Mouse (Mus musculus) kidney, adult 8-10 months (tissue): ENCODE results near the gene 2610008E11Rik.
"Not testable (repeated sequence)": the region's sequence is repeated elsewhere in the genome, so short reads cannot be mapped to it uniquely, and the experiment has no call there.

Experiments
- DNase-seq, 2 experiments: peaks; one replicate each; pipeline ENCODE4 v3.0.0; 2022

The 2610008E11Rik gene

GRCm38 (mm10) chr10:79097161-79097754 is at the start of gene 2610008E11Rik:
Gene 2610008E11Rik (minus strand): TSS chr10:79097600.
- peak; percentile 95 for DNase-seq

GRCm38 (mm10) chr10:79116125-79116849 is 18.9 kb upstream of the 2610008E11Rik start:
- DNase-seq = peak; percentile 12 to 45

- no peak for DNase-seq
Observed at GRCm38 (mm10) chr10:79115085-79115484, 17.7 kb upstream of the 2610008E11Rik start.

- no peak for DNase-seq
Observed at GRCm38 (mm10) chr10:79110482-79110881, 13.1 kb upstream of the 2610008E11Rik start.

GRCm38 (mm10) chr10:79109156-79109555 is 11.8 kb upstream of the 2610008E11Rik start:
- no peak for DNase-seq

- DNase-seq = no peak
Observed at GRCm38 (mm10) chr10:79107531-79107930, 10.1 kb upstream of the 2610008E11Rik start.

- no peak for DNase-seq
Observed at GRCm38 (mm10) chr10:79106325-79107282, 9.2 kb upstream of the 2610008E11Rik start.

GRCm38 (mm10) chr10:79096706-79097105 is 694 bp downstream of the 2610008E11Rik start:
- no peak for DNase-seq

GRCm38 (mm10) chr10:79091731-79092130 is 5.7 kb downstream of the 2610008E11Rik start:
- DNase-seq = no peak

GRCm38 (mm10) chr10:79089000-79089399 is 8.4 kb downstream of the 2610008E11Rik start:
- no peak for DNase-seq

- DNase-seq = no peak
Observed at GRCm38 (mm10) chr10:79086577-79086976, 10.8 kb downstream of the 2610008E11Rik start.

GRCm38 (mm10) chr10:79057370-79057769 is 40.0 kb downstream of the 2610008E11Rik start:
- DNase-seq = not testable (repeated sequence)

GRCm38 (mm10) chr10:79042457-79042856 is 54.9 kb downstream of the 2610008E11Rik start:
- DNase-seq = not testable (repeated sequence)

- DNase-seq = no peak
Observed at GRCm38 (mm10) chr10:79028441-79028840, 69.0 kb downstream of the 2610008E11Rik start, which contains the start of gene Olfr57. Gene Olfr57 (plus strand): TSS chr10:79028741.
